Mouse (Mus musculus): ENCODE results near the gene D130043K22Rik.

- TF ChIP-seq CTCF (IDR thresholded peaks at IDR 0.05; ENCODE audit: control insufficient read depth, insufficient read depth, insufficient read length) (no peak), MAX (IDR thresholded peaks at IDR 0.05) (no peak), USF1 (IDR thresholded peaks at IDR 0.05; ENCODE audit: low read depth) (no peak)
Measured at GRCm38 (mm10) chr13:24803196-24803595, 41.7 kb upstream of the D130043K22Rik start.
